Mouse (Mus musculus) yolk sac, embryonic 10.5 days (tissue): ENCODE data around the gene Gpm6a.
"Not testable (repeated sequence)": the region's sequence is repeated elsewhere in the genome, so short reads cannot be mapped to it uniquely, and the experiment has no call there.

Experiments used
- DNase-seq: peaks from one replicate; pipeline ENCODE4 v3.0.0-alpha.2; 2017; ENCODE audit warnings: low spot score

Gene Gpm6a

GRCm38 (mm10) chr8:55002946-55003345 lies 48.3 kb downstream of the Gpm6a start:
- DNase-seq = no peak

GRCm38 (mm10) chr8:55012228-55012627 lies 57.6 kb downstream of the Gpm6a start:
- no peak for DNase-seq

- DNase-seq = no peak
Measured at GRCm38 (mm10) chr8:55017071-55017470, 62.4 kb downstream of the Gpm6a start.

- no peak for DNase-seq
Measured at GRCm38 (mm10) chr8:55025851-55026660, 71.4 kb downstream of the Gpm6a start.

GRCm38 (mm10) chr8:55026661-55027000 lies 72.0 kb downstream of the Gpm6a start:
- no peak for DNase-seq

- DNase-seq = no peak
Measured at GRCm38 (mm10) chr8:55028371-55028770, 73.7 kb downstream of the Gpm6a start.

GRCm38 (mm10) chr8:55031099-55031498 lies 76.5 kb downstream of the Gpm6a start:
- DNase-seq = no peak

- DNase-seq = no peak
Measured at GRCm38 (mm10) chr8:55034309-55034708, 79.7 kb downstream of the Gpm6a start.

GRCm38 (mm10) chr8:55035416-55035815 lies 80.8 kb downstream of the Gpm6a start:
- DNase-seq = no peak

- no peak for DNase-seq
Measured at GRCm38 (mm10) chr8:55042955-55043354, 88.3 kb downstream of the Gpm6a start.

GRCm38 (mm10) chr8:55048396-55048795 lies 93.8 kb downstream of the Gpm6a start:
- DNase-seq = no peak

GRCm38 (mm10) chr8:55049979-55050378 lies 95.3 kb downstream of the Gpm6a start:
- DNase-seq = no peak

GRCm38 (mm10) chr8:55068811-55069210 lies 114.2 kb downstream of the Gpm6a start:
- not testable (repeated sequence) for DNase-seq

GRCm38 (mm10) chr8:55073481-55073880 lies 118.8 kb downstream of the Gpm6a start:
- no peak for DNase-seq

- DNase-seq = no peak
Measured at GRCm38 (mm10) chr8:55102195-55102594, 147.6 kb downstream of the Gpm6a start.

- no peak for DNase-seq
Measured at GRCm38 (mm10) chr8:55103065-55103464, 148.4 kb downstream of the Gpm6a start.

- DNase-seq = no peak
Measured at GRCm38 (mm10) chr8:55103891-55104481, 149.3 kb downstream of the Gpm6a start.
